Mouse (Mus musculus) central nervous system, embryonic 14 days (tissue): ENCODE results near the gene Cntln. TPM values are rescaled to one million over a fixed set of nuclear protein-coding genes. Genes with fewer than 3 reads are reported as not detected.

ENCODE experiments used
- polyA plus RNA-seq: library from polyadenylated mRNA; depleted of rRNA; stranded (reverse); fragments of >200 nt; gene quantifications from 2 replicates; pipeline ENCODE4 v1.2.3, GENCODE M21; 2012; rRNA removed

The Cntln gene
- 12.3 and 13.2 TPM in 2 replicates for polyA plus RNA-seq

DNA sequence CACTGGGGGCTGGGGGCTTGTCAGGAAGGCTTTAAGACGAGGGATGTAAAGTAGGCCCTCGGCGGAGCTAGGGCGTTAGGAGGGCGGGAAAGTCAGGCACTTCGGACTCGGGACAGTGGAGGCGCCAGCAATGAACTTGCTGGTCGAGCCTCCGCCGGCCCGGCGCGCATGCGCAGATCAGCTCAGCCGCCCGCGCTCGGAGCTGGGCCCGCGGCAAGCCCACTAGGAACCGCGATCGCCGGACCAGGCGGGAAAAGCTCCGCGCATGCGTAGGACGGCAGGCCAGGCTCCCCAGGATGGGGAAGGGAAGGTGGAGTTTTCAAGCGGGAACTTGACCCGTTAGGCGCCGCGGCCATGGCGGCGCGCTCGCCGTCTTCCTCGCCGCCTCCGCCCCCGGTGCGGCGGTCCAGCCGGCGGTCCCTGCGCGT is at the start of gene Cntln:
Gene Cntln (plus strand): TSS at position 199 of the 428 bp plus-strand sequence.

Other genes starting within 250 kb of the Cntln start
- 9.8 and 17.0 TPM in 2 replicates for gene Bnc2, start 209.0 kb upstream of the Cntln start, polyA plus RNA-seq